Mouse (Mus musculus): ENCODE measurements at regions not wholly inside any gene's neighbourhood (a gene's known extent, or its start where the extent isn't known, plus 50 kb on each side); places are given as distances from the start of the nearest gene placed in this dataset.
"Not testable (repeated sequence)": the region's sequence is repeated elsewhere in the genome, so short reads cannot be mapped to it uniquely, and the experiment has no call there.

DNA sequence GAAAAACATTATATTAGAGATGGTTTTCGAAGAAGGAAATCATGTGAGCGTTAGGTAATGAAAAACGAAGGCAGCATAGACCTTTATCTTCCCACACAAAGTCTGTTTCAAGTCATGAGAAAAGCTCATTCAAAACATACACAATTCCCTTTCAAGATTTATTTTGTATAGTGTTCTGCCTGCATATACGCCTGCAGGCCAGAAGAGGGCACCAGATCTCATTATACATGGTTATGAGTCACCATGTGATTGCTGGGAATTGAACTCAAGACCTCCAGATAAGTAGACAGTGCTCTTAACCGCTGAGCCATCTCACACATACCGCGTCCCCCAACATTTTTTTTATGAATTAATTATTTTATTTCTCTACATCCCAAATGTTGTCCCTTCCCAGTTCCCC lies 578.3 kb upstream of the Ccdc54 start:
- DNase-seq (ENCODE audit: low spot score): no peak

GRCm38 (mm10) chr16:51160768-51161167 lies 569.8 kb upstream of the Ccdc54 start:
- no peak for DNase-seq (ENCODE audit: low spot score)

DNA sequence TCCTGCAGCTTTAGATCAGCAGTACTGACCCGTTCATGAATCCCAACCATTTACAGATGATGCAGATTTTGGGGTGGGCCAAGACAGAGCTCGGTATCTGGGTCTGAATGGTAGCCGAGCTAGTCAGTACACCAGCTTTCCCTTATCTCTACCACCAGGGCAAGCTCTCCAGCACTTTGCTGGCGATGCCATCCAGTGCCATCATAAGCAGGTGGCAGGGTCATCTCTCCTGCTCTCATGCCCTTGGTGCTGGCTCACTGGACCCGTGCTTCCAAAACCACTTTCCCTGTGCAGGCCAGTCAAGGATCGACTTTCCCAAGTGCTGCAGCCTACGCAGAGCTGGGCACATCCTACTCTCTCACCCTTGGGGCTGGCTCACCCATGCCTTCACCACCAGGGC lies 547.6 kb upstream of the Ccdc54 start:
- DNase-seq (ENCODE audit: low spot score): no peak

DNA sequence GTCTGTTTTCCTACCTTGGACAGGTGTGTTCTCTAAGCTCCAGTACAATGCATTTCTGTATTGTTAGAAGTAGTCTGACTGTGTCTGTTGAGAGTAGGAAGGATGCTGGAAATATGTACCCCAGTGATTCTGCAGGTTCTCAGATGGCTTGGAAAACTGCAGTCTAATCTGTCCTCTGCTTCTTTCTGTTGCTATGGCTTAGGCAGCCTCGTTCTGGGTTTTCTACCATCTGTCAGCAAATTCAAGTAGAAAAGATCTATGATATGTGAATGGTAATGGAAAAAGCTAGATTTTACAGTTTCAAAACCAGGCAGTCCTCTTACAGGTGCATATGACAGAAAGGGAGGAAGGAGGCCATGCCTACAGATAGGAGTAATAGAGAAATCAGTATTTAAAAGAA lies 528.9 kb upstream of the Ccdc54 start:
- no peak for DNase-seq (ENCODE audit: low spot score)

DNA sequence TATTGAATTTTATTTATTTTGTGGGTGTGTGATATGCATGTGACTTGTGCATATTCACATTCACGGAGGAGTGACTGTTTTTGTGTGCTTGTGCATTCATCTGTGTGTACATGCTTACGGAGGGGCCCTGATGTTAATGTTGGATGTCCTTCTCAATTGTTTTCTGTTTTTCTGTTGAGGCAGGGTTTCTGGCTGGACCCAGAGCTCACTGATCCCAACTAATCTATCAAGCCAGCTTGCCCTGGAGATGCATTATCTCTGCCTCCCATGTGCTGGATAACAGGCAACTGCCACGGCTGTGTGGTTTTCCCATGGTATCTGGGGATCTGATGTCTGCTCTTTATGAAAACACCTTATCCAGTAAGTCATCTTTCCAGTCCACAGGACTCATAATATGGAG lies 527.4 kb upstream of the Ccdc54 start:
- DNase-seq (ENCODE audit: low spot score): no peak

DNA sequence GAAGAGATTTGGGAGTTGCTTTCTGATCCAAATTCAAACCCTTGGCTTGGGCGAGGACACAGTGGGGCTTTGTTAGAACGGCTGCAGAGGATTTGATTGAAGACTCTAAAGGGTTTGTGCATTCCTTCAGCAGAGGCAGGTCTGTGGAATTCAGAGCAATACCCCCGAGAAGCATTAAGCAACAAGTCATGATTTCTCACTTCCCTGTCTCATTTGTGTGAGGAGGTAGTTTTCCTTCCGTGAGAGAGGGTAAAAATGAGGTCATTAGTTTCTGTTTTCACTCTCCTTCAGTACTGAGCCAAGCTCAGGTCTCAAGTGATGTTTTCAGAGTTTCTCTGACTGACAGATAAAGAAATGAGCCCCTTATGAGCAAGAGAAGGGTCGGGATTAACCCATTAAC lies 526.9 kb upstream of the Ccdc54 start:
- DNase-seq (ENCODE audit: low spot score): no peak

DNA sequence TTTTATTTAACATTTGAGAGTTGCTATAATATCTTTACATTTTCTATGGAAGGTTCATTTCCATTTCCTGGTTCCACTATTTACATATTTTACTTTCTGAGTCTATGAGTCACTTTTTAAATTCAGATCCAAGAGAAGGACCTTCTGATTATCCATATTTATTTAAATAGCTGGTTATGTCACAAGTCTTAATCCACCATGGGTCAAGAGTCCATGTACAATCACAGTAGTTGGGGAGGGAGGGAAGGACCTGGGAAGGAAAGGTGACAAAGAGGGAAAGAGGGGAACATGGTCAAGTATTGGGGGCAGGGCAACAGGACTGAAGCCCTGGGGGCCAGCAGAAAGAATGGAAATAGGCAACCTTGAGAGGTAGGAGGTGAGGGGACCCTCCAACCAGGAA lies 518.9 kb upstream of the Ccdc54 start:
- DNase-seq (ENCODE audit: low spot score): no peak

DNA sequence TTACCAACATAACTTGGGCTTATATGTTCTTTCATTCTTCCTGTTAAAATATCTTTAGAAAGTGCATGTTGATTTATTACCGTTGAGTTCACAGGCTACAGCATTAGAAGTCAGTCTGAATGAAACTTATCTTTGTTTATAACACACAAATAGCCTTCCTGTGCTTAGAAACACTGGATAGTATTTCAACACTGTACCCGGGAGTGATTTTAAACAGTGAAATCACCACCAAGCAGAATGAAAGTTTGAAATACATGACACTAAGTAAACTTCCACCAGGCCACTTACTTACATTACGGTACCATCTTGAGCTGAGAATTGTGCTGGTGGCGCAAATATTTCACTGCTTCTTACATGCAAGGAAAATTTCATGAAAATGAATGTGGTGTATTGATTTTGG lies 516.5 kb upstream of the Ccdc54 start:
- DNase-seq (ENCODE audit: low spot score): no peak

- no peak for DNase-seq (ENCODE audit: low spot score)
Measured at GRCm38 (mm10) chr16:51086556-51086955, 495.6 kb upstream of the Ccdc54 start.

GRCm38 (mm10) chr16:51080146-51080545 lies 489.2 kb upstream of the Ccdc54 start:
- no peak for DNase-seq (ENCODE audit: low spot score)

DNA sequence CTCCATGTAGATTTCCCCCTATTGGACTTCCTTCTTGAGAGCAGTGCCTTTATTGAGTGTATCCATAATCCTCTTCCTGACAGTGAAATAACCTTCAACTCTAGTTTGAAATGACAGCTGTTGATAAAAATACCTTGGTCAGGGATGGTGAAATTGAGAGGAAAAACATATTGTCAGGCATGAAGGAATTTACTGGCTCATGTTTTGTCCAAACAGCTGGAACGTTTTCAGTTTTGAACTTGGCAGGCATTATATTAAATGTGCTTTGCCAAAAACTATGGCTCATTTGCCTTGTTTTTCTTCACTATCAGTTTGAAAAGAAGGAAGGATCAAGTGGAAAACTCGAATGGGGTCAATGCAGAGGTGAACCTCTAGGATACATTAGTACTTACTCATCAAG lies 457.7 kb upstream of the Ccdc54 start:
- DNase-seq (ENCODE audit: low spot score): peak; percentile 4

DNA sequence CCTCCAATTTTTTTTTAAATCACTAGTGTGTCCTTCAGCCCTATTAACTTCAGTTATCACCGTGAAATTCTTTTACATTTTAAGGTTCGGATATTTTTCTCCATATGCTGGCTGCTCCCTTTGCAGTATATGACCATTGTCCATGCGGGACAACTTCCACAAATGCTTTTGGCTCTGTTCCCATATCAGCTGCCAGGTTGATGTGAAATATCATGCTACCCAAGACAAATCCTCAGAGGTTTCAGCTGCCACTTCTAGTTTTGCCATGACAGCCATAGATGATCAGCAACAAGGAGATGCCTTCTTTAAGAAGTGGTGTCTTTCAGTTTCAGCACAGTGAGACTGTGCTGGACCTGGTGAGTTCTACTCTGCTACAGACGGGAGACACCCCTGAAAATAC lies 457.2 kb upstream of the Ccdc54 start:
- DNase-seq (ENCODE audit: low spot score): no peak

DNA sequence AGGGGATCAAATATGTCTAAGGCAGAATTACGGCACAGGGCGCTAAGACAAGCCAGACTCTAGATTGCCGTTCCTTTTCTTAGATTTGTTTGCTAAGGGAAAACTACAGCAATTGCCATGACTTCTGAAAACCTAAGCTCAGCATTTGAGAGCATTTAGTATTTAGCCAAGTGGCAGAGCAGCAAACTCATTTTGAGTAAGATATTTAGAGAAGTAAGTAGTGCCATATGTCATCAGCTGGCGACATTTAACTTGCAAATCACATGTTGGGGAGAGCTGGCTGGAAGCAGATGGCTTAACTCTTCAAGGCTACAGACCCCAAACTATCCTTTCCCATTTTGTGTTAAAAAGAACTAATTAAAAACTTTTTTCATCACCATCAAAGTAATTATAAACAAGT lies 450.4 kb upstream of the Ccdc54 start:
- no peak for DNase-seq (ENCODE audit: low spot score)

DNA sequence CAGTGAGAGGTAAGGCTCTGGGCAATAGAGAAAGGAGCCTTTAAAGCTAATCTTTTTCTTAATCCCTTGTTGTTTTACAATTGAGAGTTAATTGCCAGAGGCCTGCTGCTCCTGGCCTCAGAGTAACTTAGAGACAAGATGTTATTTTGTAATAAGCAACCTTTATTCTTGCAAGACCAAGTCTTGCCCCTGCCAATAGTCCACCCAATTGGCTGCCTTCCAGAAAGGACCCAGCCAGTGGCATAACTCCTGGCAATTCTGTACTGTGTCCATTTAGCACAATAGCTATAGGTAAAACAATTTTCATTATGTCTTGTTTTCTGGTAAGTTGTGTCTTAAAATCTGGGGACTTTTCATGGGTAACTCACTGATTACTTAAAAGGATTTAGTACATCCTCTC lies 411.9 kb upstream of the Ccdc54 start:
- no peak for DNase-seq (ENCODE audit: low spot score)

GRCm38 (mm10) chr16:50964395-50964794 lies 373.4 kb upstream of the Ccdc54 start:
- no peak for DNase-seq (ENCODE audit: low spot score)

GRCm38 (mm10) chr16:50944091-50944490 lies 353.1 kb upstream of the Ccdc54 start:
- no peak for DNase-seq (ENCODE audit: low spot score)

DNA sequence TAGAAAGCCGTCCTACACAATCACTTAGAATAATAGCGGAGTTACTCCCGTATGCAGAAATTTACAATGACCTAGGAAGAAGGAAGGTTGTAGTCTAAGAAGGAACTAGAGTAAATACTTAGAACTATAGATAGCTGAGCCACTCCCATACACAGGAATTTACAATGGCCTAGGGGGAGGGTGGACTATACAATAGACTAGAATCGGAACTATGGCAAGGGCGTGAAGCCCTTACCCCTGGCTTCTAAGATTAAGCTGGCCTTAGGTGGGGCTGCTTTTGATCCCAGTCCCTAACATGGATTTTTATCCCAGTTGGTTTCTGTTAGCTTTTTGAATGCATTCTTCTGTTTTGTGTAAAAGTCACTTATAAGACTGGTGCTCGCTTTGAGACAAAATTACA lies 352.6 kb upstream of the Ccdc54 start:
- not testable (repeated sequence) for DNase-seq (ENCODE audit: low spot score)

DNA sequence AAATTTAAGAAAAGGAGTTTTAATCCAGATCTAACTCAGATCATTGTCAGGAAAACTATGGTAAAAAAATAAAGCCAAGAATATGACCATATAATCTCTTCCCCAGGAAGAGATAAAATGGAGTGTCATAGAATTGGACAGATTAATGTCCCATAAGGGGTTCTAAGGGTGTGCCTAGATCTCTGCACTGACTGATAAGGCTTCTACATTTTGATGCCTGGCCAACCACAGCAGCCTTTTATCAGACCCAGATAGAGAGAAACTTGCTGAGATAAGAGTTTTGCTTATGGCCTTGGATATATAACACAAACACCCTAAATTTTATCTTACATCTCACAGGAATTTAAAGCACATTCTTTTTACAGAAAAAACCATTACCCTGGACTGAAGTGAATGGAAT lies 351.3 kb upstream of the Ccdc54 start:
- no peak for DNase-seq (ENCODE audit: low spot score)

- DNase-seq (ENCODE audit: low spot score): no peak
Measured at GRCm38 (mm10) chr16:50939316-50939715, 348.4 kb upstream of the Ccdc54 start.

DNA sequence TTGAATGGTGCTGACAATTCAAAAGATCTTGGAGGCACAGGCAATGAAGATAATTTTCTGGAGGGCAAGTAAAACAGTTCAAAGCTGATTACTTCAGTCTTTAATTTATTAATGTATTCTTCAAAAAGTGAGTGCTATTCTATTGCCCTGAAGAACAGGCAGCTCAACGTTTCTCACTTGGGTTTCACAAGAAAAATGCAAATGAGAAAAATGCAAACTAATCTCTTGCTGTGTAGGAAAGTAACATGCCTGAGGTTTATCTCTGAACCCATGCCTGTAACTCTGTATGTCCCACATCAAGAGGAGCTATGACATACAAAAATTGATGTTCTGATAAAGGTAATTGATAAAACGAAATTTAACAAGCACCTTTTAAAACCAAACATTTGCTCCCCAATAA lies 316.8 kb upstream of the Ccdc54 start:
- no peak for DNase-seq (ENCODE audit: low spot score)

DNA sequence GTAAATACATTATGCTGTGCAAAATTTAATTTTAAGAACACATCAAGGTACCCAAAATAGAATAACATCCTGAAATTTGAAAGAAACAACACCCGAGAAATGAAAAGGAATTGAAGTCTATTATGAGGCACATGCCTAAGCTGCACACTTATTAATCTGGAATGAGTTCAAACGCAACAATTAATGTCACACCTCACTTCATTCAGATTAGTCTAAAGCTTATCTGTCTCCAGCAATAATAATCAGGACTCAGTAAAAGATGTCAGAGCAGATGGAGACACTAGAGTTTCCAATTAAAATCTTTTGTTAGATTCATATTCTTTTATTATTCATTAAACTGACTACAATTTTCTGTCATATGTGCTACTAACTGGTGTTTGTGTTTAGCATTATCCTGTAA lies 308.2 kb upstream of the Ccdc54 start:
- DNase-seq (ENCODE audit: low spot score): no peak

- peak; percentile 15 for DNase-seq (ENCODE audit: low spot score)
Measured at GRCm38 (mm10) chr16:50877926-50878325, 287.0 kb upstream of the Ccdc54 start.

GRCm38 (mm10) chr16:50871318-50871717 lies 280.4 kb upstream of the Ccdc54 start:
- no peak for DNase-seq (ENCODE audit: low spot score)

DNA sequence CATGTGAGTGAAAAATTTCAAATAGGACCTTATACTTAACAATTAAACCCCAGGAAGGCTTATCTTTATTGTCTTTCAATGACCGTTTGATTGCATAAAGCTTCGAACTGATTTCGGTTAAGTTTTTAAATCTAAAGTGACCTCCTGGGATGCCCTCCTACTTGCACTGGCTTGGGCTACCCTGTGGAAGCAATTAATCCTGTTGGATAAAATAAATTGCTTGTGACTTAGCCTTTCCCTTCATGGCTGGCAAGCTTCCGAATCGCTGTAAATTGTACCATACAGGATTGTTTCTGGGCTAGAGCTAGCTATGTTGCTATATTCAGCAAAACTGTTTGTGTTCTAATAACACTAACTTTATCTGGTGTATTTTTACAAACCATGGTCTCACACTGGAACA lies 272.6 kb upstream of the Ccdc54 start:
- no peak for DNase-seq (ENCODE audit: low spot score)

GRCm38 (mm10) chr16:50859513-50859912 lies 268.6 kb upstream of the Ccdc54 start:
- DNase-seq (ENCODE audit: low spot score): no peak
